Mouse (Mus musculus) stomach, embryonic 16.5 days (tissue): ENCODE measurements around the gene Mtch1. TPM values are rescaled to one million over a fixed set of nuclear protein-coding genes. Genes with fewer than 3 reads are reported as not detected.
A peak's percentile ranks its signal among the peaks of the same experiment; 100 is the strongest.

Source experiments
- ATAC-seq: fragments of 200-750 bp; cut with Nextera tagmentation; 2 replicates; pipeline ENCODE4 v1.8.0; 2017; ENCODE audit warnings: moderate number of reproducible peaks, moderate TSS enrichment; ENCODE audit not compliant: insufficient read depth, low FRiP score
- H3K27ac ChIP-seq: fragments of 300-500 bp; sonication (generic); 2 replicates; pipeline ENCODE4 v1.5.1; 2014; ENCODE audit warnings: low read length
- H3K27me3 ChIP-seq: fragments of 300-500 bp; sonication (generic); 2 replicates; pipeline ENCODE4 v1.6.1; 2014; ENCODE audit warnings: low read length, control low read depth, mixed read lengths; ENCODE audit not compliant: control insufficient read depth, insufficient read depth
- H3K36me3 ChIP-seq: fragments of 300-500 bp; sonication (generic); 2 replicates; pipeline ENCODE4 v1.6.1; 2014; ENCODE audit warnings: low read length; ENCODE audit not compliant: control insufficient read depth, insufficient read depth
- H3K4me1 ChIP-seq: fragments of 300-500 bp; sonication (generic); 2 replicates; pipeline ENCODE4 v1.6.1; 2014; ENCODE audit warnings: low read length, control low read depth, mixed read lengths; ENCODE audit not compliant: control insufficient read depth, insufficient read depth
- H3K4me2 ChIP-seq: fragments of 300-500 bp; sonication (generic); 2 replicates; pipeline ENCODE4 v1.6.1; 2014; ENCODE audit warnings: low read depth, low read length, mixed read lengths
- H3K4me3 ChIP-seq: fragments of 300-500 bp; sonication (generic); replicated peaks from 2 replicates; pipeline ENCODE4 v1.5.1; 2014; ENCODE audit warnings: mild to moderate bottlenecking, low read length
- H3K9ac ChIP-seq: fragments of 300-500 bp; sonication (generic); 2 replicates; pipeline ENCODE4 v1.6.1; 2014; ENCODE audit warnings: low read length
- H3K9me3 ChIP-seq: fragments of 300-500 bp; sonication (generic); replicated peaks from 2 replicates; pipeline ENCODE4 v1.6.1; 2016; ENCODE audit warnings: low read length, control low read depth; ENCODE audit not compliant: control insufficient read depth
- WGBS: fragments of 180-500 bp; shearing (Covaris S2); extraction: QIAGEN DNeasy Blood & Tissue Kit; methylation state at CpG from one replicate; pipeline ENCODE4 v1.1.7; 2014; 5-methylcytosine and 5-hydroxymethylcytosine counted together
- polyA plus RNA-seq: library from polyadenylated mRNA; unstranded; fragments of >200 nt; fragmentation: Nextera tagmentation; extraction: Ambion mirVana; gene quantifications from 2 replicates; pipeline ENCODE4 v1.2.1, GENCODE M21; 2015

The Mtch1 gene
- polyA plus RNA-seq, 1 experiment from 2014 or later, result 102 TPM

DNA sequence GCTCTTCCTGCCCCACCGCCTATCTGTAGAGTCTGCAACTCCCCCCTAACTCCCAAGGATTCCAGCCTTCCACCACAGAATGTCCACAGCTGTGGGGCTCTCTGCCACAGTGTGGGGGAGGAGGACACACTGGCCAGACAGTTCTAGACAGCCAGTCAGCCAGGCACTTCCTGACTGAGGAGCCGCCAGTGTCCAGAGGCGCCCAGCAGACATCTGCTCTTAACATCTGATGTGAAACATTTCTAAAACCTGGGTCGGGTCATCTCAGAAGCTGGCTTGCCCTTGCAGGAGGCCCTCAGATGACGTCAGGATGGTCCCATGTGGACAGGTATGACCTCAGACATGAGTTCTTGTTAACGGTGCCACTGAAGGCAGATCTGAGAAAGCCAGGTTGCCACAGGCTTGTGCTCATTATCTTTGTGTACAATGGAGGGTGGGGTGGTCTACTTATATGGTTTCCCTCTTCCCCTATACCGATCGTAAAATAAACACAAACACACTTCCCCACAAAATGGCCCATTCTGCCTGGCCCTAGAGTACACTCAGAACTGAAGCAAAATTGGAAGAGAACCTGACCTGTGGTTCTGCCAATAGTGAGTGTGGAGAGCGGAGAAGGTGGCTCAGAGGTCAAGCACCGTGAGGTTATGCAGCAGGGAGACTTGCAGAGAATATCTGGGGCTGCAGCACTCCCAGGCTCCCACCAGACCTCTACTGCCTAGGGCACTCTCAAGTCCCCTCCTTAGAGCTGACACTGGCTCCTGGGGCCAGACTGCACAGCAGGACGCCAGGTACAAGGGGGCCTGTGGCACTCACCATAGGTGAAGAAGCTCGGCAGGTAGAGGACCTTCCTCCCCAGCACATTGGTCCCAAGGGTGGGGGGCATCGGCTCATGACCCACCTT lies 5.5 kb downstream of the Mtch1 start:
- H3K36me3 ChIP-seq, result peaks cover 18% of the 10 kb centered on the region; the same call in 1 of the 2 replicates
- H3K4me3 ChIP-seq, result 0 out of 2 replicates have a peak overlapping the region, but pooled peaks have one; percentile 10
- no peaks in the 10 kb centered on the region for H3K9me3 ChIP-seq
- H3K9ac ChIP-seq, result peak overlapping the region; percentile 55
- peak overlapping the region; percentile 22; the same call in 1 of the 2 replicates for H3K4me2 ChIP-seq
- no peaks in the 10 kb centered on the region for H3K27me3 ChIP-seq
- peak; percentile 73 for ATAC-seq
- peak overlapping the region; percentile 84 for H3K27ac ChIP-seq
- 37% methylated on average over 13 of the region's 13 CpGs for WGBS
- peaks cover 39% of the 10 kb centered on the region for H3K4me1 ChIP-seq

DNA sequence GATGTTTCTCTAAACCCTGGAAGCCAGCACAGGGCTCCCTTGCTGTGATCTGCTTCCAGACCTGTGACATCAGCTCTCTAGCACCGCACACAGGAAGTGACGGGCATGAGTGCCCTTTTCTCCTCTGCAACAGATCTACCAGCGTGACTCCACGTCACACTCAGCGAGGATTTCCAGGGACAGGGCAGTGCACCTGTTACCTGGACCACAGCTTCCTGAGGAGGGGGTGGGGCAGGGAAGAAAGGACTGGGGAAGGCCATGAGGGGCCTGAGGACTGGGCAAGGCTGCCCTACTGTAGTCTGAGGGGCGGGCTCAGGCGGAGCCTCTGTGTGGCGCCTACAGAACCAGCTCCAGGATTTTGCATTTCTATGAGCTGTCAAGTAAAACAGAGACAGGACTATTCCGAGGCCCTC lies 6.1 kb downstream of the Mtch1 start:
- Histone ChIP-seq H3K27ac (peak overlapping the region; percentile 84), H3K9ac (peak overlapping the region; percentile 55; the same call in 1 of the 2 replicates), H3K27me3 (no peaks in the 10 kb centered on the region), H3K9me3 (no peaks in the 10 kb centered on the region), H3K4me3 (0 out of 2 replicates have a peak overlapping the region, but pooled peaks have one; percentile 10), H3K4me1 (peaks cover 38% of the 10 kb centered on the region), H3K36me3 (peaks cover 23% of the 10 kb centered on the region), H3K4me2 (peak overlapping the region; percentile 22; the same call in 1 of the 2 replicates)
- WGBS, result 18% methylated on average over 9 of the region's 9 CpGs
- peak; percentile 41; the same call in 1 of the 2 replicates for ATAC-seq

DNA sequence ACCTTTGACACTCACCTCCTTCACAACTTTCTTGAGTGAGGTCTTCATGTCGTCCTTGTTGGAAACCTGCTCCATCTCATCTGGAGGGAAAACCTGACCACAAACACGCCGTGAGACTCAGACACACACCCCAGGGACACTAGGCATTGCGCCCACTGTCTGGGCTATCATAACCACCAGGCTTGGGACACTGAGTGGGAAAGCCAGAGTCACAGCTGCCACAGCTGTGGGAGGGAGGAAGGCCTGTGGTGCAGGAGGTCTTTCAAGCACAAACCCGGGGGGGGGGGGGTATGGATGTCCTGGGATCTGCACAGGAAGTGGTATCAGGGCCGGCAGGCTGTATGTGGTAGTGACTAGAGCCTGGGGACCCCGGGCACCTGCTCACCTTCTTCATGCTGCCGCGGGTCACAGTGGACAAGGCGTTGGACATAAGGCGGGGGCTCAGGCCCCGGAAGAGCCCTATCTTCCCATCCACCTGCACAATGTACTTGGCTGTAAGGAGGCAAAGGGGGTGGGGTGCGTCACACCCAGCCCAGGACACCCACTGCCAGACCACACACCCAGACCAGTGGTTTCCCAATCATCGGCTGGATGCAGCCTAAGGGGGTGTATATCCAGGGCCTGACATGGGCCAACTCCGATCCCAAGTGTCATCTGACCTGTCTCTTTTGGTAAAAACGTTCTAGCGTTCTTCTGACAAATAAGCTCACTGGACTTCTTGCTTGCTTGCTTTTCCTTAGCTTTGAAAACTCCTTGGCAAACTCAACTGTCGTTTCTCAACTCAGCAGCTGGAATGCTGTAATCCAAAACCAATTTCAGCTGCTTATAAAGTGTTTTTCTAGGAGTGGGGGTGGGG lies 7.1 kb downstream of the Mtch1 start:
- Histone ChIP-seq H3K27me3 (no peaks in the 10 kb centered on the region), H3K27ac (peak overlapping the region; percentile 84), H3K36me3 (peaks cover 27% of the 10 kb centered on the region), H3K4me1 (peaks cover 28% of the 10 kb centered on the region), H3K4me3 (no peak overlapping the region), H3K9ac (peak overlapping the region; percentile 24), H3K4me2 (no peak overlapping the region), H3K9me3 (no peaks in the 10 kb centered on the region)
- 70% methylated on average over 18 of the region's 18 CpGs for WGBS
- no peak for ATAC-seq

DNA sequence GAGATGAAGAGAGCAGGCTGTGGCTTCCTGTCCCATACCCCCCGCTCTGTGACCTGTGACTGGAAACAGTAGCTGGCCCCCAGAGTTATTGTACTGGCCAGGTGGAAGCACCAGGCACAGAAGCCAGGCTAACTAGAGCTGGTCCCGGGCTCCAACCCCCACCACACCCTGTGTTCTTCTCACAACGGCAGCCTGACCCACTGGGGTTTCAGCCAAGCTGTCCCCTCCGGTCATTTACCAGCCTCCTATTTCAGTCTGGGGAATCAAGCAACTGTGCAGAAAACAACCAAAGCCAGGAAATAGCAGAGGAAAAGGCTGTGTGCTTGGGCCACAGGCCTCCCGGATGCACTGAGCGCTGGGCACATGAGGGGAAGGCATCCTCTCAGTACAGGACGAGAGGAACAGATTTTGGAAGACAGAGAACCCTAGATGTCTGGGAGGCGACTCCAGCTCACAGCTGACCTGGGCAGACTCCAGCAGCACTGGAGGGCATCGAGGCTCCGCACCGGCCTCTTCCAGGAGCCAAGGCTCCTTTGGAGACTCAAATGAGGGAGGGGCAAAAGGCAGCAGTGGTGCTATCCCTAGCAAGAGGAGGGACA lies 8.5 kb downstream of the Mtch1 start:
- Histone ChIP-seq H3K9me3 (no peaks in the 10 kb centered on the region), H3K4me3 (no peak overlapping the region), H3K36me3 (peaks cover 31% of the 10 kb centered on the region), H3K27ac (peak overlapping the region; percentile 50), H3K4me2 (no peak overlapping the region), H3K4me1 (peaks cover 25% of the 10 kb centered on the region), H3K9ac (no peak overlapping the region), H3K27me3 (no peaks in the 10 kb centered on the region)
- 86% methylated on average over 11 of the region's 11 CpGs for WGBS
- ATAC-seq, result no peak

DNA sequence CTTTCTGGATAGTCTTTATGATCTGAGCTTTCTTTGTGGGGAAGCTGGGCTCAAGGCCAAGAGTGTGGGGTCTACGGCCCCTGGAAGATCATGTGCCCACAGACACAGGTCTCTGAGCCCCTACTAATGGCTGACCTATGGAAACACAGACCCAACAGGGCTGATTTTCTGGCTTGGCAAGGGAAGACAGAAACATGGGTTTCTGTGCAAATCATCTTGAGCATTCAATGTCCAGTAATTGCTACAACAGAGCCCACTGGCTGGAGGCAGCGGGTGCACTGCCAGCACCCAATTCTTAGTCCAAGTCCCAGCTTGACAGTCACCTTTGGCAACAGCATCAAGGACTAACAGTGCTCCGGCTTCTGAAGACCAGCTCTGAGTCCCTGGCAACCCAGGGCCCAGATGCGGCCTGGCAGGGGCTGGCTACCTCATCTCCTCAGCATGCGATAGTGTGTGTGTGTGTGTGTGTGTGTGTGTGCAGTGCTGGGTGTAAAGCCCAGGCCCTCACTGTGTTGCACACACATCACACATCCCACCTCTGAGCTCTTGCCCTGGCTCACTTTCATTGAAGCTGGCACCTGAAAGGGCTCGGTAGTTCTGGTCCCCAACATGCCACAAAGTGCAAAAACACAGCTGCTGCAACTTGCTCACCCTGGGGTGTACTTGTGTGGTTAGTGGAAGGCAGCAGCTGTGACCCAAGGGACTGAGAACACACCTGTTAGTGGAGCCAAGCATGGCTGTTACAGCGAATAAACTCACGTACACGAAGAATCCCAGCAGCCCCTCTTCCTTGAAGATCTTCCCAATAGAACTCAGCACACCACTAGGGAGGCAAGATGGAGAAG lies 9.5 kb downstream of the Mtch1 start:
- no peak overlapping the region for H3K4me3 ChIP-seq
- no peak for ATAC-seq
- WGBS, result 83% methylated on average over 9 of the region's 9 CpGs
- peak overlapping the region; percentile 50; the same call in 1 of the 2 replicates for H3K27ac ChIP-seq
- peaks cover 25% of the 10 kb centered on the region for H3K4me1 ChIP-seq
- no peak overlapping the region for H3K9ac ChIP-seq
- no peaks in the 10 kb centered on the region for H3K27me3 ChIP-seq
- H3K9me3 ChIP-seq, result no peaks in the 10 kb centered on the region
- H3K4me2 ChIP-seq, result no peak overlapping the region
- H3K36me3 ChIP-seq, result peaks cover 33% of the 10 kb centered on the region

GRCm38 (mm10) chr17:29336266-29336990 lies 11.3 kb downstream of the Mtch1 start:
- WGBS, result 91% methylated on average over 19 of the region's 19 CpGs
- Histone ChIP-seq H3K27me3 (no peaks in the 10 kb centered on the region), H3K4me1 (peaks cover 12% of the 10 kb centered on the region; the same call in 1 of the 2 replicates), H3K9me3 (no peaks in the 10 kb centered on the region), H3K4me3 (no peak overlapping the region), H3K4me2 (no peak overlapping the region), H3K36me3 (peaks cover 41% of the 10 kb centered on the region), H3K27ac (no peak overlapping the region), H3K9ac (no peak overlapping the region)
- ATAC-seq, result no peak

- whole genome bisulfite sequencing, result 78% methylated on average over 4 of the region's 4 CpGs
- Histone ChIP-seq H3K4me1 (0 out of 2 replicates have a peak, but pooled peaks cover 4% of the 10 kb centered on the region), H3K27me3 (no peaks in the 10 kb centered on the region), H3K36me3 (peaks cover 32% of the 10 kb centered on the region), H3K27ac (no peak overlapping the region), H3K9ac (no peak overlapping the region), H3K9me3 (no peaks in the 10 kb centered on the region), H3K4me3 (no peak overlapping the region), H3K4me2 (no peak overlapping the region)
- no peak for ATAC-seq
Observed at GRCm38 (mm10) chr17:29332186-29332685, 15.5 kb downstream of the Mtch1 start.
